ENCODE assay signal across 20 mouse cellular contexts in the genomic region with DNA sequence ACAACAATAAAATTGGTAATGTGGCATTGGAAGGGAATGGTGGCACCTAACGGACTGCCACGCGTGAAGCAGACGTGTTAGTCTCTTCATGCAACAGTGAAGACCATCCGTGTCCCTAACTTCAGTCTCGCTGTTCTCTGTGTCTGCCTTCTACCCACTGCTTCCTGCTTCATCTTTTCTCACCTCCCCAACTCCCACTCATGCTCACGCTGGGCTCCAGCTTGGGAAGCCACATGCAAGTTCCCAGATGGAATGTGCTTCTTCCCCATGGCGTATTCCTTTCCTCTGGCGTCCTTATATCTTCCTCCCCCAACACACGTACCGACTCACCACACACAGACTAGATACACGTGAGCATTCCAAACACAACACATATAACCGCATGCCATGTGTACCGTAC.
DNase-seq lines count a peak whose midpoint lies in the region; TF ChIP-seq lines count a peak whose summit lies in the region.
"Had no signal": no experiment of that assay in that cellular context is flagged by ENCODE, and none has a peak within 500 bp of the region (broad histone marks: within the 10 kb centered on the region; RNA-seq: fewer than 3 reads in every experiment).

No protein-coding gene starts in this region.

- TF ChIP-seq CTCF in cortical plate, adult 2 months (IDR thresholded peaks at IDR 0.05; ENCODE audit: extremely low read depth, insufficient read depth, low read length) = no peak

- H3K4me1 ChIP-seq in cortical plate, adult 2 months (ENCODE audit: control insufficient read depth, insufficient read depth, low read length) = peaks cover 20% of the 10 kb centered on the region

- H3K27ac ChIP-seq in cortical plate, adult 2 months (ENCODE audit: insufficient read depth, low read length) = peak overlapping the region; percentile 45
- H3K27ac ChIP-seq: forebrain, embryonic 12.5 days; hindbrain, embryonic 12.5 days; stomach, embryonic 15.5 days had no signal

- peak; percentile 78 for DNase-seq in layer of hippocampus, adult 9-11 months
- no peak for DNase-seq in layer of hippocampus, postnatal 25 days (ENCODE audit: extremely low spot score in 1 of 2, low spot score in 1 of 2)
- peak; percentile 66 to 80 for DNase-seq in frontal cortex, postnatal 36 days (ENCODE audit: low spot score in 2 of 2)
- peak; percentile 69 to 78 for DNase-seq in right cerebral cortex, postnatal 36 days (ENCODE audit: low spot score in 2 of 2)
- DNase-seq in Muller cell, postnatal 12 days (ENCODE audit: inconsistent ontology term) = no peak
- DNase-seq in kidney, adult 8-10 months = no peak
- DNase-seq: adrenal gland, adult 8-10 months; cerebellum, adult 9-10 months; heart, postnatal 14 days; kidney, adult 2 months; kidney, postnatal 14 days; liver; liver, postnatal 0 days; lung, postnatal 36 days; retina, postnatal 1 day had no signal

- no peak overlapping the region for H3K4me3 ChIP-seq in cortical plate, adult 2 months (ENCODE audit: insufficient read depth, low read length)
- H3K4me3 ChIP-seq: forebrain, embryonic 12.5 days; heart, embryonic 12.5 days; hindbrain, embryonic 12.5 days; stomach, embryonic 15.5 days had no signal

- no peak for TF ChIP-seq POLR2A in cortical plate, adult 2 months (IDR thresholded peaks at IDR 0.05; ENCODE audit: extremely low read depth, insufficient read depth, low read length)

Comparison
In these comparisons a context has a peak if more than half of its experiments do, and no peak if none do; other contexts are left out.
1. DNase-seq: peak in layer of hippocampus, adult 9-11 months (single experiment), frontal cortex, postnatal 36 days (2 of 2) and right cerebral cortex, postnatal 36 days (2 of 2); none in layer of hippocampus, postnatal 25 days (0 of 2), Muller cell, postnatal 12 days (single experiment) and kidney, adult 8-10 months (0 of 2).